Mouse (Mus musculus) hindbrain, embryonic 14.5 days (tissue): ENCODE measurements around the gene Cutc. TPM values are rescaled to one million over a fixed set of nuclear protein-coding genes. Genes with fewer than 3 reads are reported as not detected.
A peak's percentile ranks its signal among the peaks of the same experiment; 100 is the strongest.

Source experiments
- ATAC-seq: fragments of 200-750 bp; cut with Nextera tagmentation; 2 replicates; pipeline ENCODE4 v1.8.0; 2017; ENCODE audit warnings: moderate number of reproducible peaks, mild to moderate bottlenecking, moderate TSS enrichment, moderate library complexity; ENCODE audit not compliant: low FRiP score
- DNase-seq: peaks from one replicate; pipeline ENCODE4 v3.0.0-alpha.2; 2015; ENCODE audit warnings: low spot score
- H3K27ac ChIP-seq: fragments of 300-500 bp; sonication (generic); 2 replicates; pipeline ENCODE4 v1.5.1; 2014; ENCODE audit warnings: mild to moderate bottlenecking, moderate library complexity
- H3K27me3 ChIP-seq: fragments of 300-500 bp; sonication (generic); 2 replicates; pipeline ENCODE4 v1.6.1; 2014; ENCODE audit warnings: mild to moderate bottlenecking, low read length, mixed read lengths; ENCODE audit not compliant: control insufficient read depth, insufficient read depth
- H3K36me3 ChIP-seq: fragments of 300-500 bp; sonication (generic); replicated peaks from 2 replicates; pipeline ENCODE4 v1.6.1; 2014; ENCODE audit not compliant: control insufficient read depth, insufficient read depth
- H3K4me1 ChIP-seq: fragments of 300-500 bp; sonication (generic); replicated peaks from 2 replicates; pipeline ENCODE4 v1.6.1; 2014; ENCODE audit warnings: antibody characterized with exemption, low read length, mixed read lengths; ENCODE audit not compliant: control insufficient read depth, insufficient read depth
- H3K4me2 ChIP-seq: fragments of 300-500 bp; sonication (generic); replicated peaks from 2 replicates; pipeline ENCODE4 v1.6.1; 2014; ENCODE audit warnings: mild to moderate bottlenecking, moderate library complexity
- H3K4me3 ChIP-seq: fragments of 300-500 bp; sonication (generic); replicated peaks from 2 replicates; pipeline ENCODE4 v1.5.1; 2014; ENCODE audit warnings: mild to moderate bottlenecking, low read length
- H3K9ac ChIP-seq: fragments of 300-500 bp; sonication (generic); 2 replicates; pipeline ENCODE4 v1.6.1; 2014
- H3K9me3 ChIP-seq: fragments of 300-500 bp; sonication (generic); 2 replicates; pipeline ENCODE4 v1.6.1; 2016; ENCODE audit warnings: low read length; ENCODE audit not compliant: control insufficient read depth
- WGBS: fragments of 180-500 bp; shearing (Covaris S2); extraction: QIAGEN DNeasy Blood & Tissue Kit; methylation state at CpG from one replicate; pipeline ENCODE4 v1.1.7; 2014; 5-methylcytosine and 5-hydroxymethylcytosine counted together
- polyA plus RNA-seq: library from polyadenylated mRNA; unstranded; fragments of >200 nt; fragmentation: Nextera tagmentation; extraction: Ambion mirVana; gene quantifications from 2 replicates; pipeline ENCODE4 v1.2.1, GENCODE M21; 2014

Cutc gene
- polyA plus RNA-seq, 1 experiment from 2014 or later: 7.7 TPM

DNA sequence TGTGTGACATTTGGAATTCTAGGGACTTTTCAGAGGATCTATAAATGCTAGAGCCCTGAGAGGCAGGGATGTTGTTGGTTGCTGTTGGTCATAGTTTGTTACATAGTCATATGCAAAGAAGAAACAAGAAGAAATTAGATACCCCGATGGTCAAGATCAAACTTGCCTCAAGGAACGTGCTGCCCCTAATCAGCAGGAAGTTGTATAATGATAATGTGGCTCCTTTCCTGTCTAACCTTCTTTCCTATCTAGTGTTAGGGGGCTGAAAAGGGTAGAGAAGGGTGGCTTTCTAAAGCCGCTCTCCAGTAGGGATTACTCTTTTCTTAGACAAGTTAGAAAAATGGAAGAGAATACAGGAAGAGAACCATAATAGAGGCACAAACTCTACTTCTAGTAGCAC, 7.1 kb upstream of the Cutc start:
- 93% methylated on average over 3 of the region's 3 CpGs for WGBS
- Histone ChIP-seq H3K27ac (no peak overlapping the region), H3K36me3 (peaks cover 91% of the 10 kb centered on the region), H3K4me2 (no peak overlapping the region), H3K9ac (no peak overlapping the region), H3K27me3 (no peaks in the 10 kb centered on the region), H3K4me1 (no peaks in the 10 kb centered on the region), H3K9me3 (no peaks in the 10 kb centered on the region), H3K4me3 (no peak overlapping the region)
- no peak for ATAC-seq
- no peak for DNase-seq

DNA sequence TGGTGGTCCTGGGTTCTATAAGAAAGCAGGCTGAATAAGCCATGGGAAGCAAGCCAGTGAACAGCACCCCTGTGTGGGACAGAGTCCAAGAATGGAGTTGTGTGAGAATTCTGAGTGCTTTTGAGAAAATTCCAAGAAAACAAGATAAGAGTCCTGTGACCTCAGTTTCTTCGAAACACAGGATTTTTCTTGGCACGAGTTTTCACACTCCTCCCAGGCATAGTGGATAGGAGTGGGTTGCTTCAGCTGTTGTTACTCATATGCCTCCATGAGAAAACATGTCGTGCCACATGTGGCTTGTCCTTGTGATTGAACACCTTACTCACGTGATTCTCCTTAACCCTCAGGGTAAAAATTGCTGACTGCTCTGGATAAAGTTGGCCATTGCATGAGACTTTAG, 4.9 kb upstream of the Cutc start:
- peaks cover 74% of the 10 kb centered on the region for H3K36me3 ChIP-seq
- no peak overlapping the region for H3K27ac ChIP-seq
- H3K4me3 ChIP-seq: no peak overlapping the region
- DNase-seq (no peak), ATAC-seq (no peak)
- H3K4me1 ChIP-seq: 0 out of 2 replicates have a peak, but pooled peaks cover 4% of the 10 kb centered on the region
- H3K27me3 ChIP-seq: no peaks in the 10 kb centered on the region
- H3K4me2 ChIP-seq: no peak overlapping the region
- H3K9me3 ChIP-seq: no peaks in the 10 kb centered on the region
- H3K9ac ChIP-seq: no peak overlapping the region
- WGBS: 93% methylated on average over 4 of the region's 4 CpGs

DNA sequence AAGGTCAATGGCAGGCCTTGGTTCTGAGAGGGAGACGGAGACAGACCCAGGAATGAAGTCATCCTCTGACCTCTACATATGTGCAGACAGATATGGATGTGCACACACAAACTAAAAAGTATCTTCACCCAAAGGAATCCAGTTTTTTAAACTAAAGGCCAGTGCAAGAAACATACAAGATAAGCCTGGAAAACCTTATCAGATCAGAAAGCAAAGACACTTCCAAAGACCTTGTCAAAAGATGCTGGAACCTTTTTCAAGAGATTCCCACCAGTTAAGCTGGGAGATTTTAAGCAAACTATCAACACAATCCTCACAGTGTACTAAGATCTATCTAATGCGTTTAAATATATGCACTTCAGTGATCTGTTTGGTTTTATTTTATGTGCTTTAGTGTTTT, 2.8 kb upstream of the Cutc start:
- no peak for DNase-seq
- H3K27me3 ChIP-seq: no peaks in the 10 kb centered on the region
- no peaks in the 10 kb centered on the region for H3K9me3 ChIP-seq
- WGBS: 97% methylated on average over 2 of the region's 2 CpGs
- H3K4me3 ChIP-seq: no peak overlapping the region
- peaks cover 56% of the 10 kb centered on the region for H3K36me3 ChIP-seq
- no peak overlapping the region for H3K4me2 ChIP-seq
- no peak overlapping the region for H3K27ac ChIP-seq
- H3K4me1 ChIP-seq: peaks cover 4% of the 10 kb centered on the region; the same call in 1 of the 2 replicates
- ATAC-seq: no peak
- no peak overlapping the region for H3K9ac ChIP-seq

DNA sequence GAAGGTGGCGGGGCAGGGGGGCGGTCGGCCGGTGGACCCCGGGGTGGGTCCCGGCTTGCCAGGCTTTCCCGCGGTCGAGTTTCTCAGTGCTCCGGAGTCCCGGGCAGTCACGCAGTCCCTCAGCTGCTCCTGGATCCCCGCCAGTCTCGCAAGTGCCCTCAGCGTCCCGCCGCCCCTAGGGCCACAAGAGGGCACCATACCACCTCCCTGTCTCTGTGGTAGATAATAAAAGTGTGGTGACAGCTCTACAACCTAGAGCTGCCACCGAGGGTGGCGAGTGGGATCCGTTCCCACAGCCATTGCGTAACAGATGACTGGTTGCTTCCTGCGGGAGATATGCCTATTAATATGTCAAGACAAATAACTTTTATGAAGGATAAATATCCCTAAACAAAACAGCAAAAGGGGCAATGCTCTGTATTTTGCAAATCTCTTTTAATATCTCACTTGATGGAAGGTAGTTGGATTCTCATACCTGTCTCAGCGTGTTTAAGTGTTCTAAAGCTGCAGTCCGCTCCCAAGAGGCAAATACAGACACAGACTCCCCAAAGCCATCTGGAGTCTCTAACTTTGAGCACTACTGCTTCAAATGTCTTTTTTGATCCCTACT, 535 bp downstream of the Cutc start:
- Histone ChIP-seq H3K9me3 (no peaks in the 10 kb centered on the region), H3K27ac (peak overlapping the region; percentile 92), H3K4me2 (peak overlapping the region; percentile 68), H3K4me3 (peak overlapping the region; percentile 67), H3K36me3 (peaks cover 23% of the 10 kb centered on the region), H3K4me1 (peaks cover 4% of the 10 kb centered on the region; the same call in 1 of the 2 replicates), H3K27me3 (no peaks in the 10 kb centered on the region), H3K9ac (peak overlapping the region; percentile 79)
- peak; percentile 80 for DNase-seq
- peak; percentile 87 for ATAC-seq
- WGBS: 3% methylated on average over 20 of the region's 24 CpGs

DNA sequence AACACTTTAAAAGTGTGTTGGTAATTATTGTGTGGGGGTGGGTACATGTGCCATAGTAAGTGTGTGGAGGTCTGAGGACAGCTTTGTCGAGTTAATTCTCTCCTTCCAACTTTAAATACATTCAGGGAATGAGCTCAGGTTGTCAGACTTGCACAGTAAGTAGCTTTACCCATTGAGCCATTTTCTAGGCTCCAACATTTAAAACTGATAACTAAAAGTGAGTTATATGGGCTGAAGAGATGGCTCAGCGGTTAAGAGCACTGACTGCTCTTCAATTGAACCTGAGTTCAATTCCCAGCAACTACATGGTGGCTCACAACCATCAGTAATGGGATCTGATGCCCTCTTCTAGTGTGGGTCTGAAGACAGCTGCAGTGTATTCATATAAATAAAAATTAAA, 1.4 kb downstream of the Cutc start:
- H3K9ac ChIP-seq: no peak overlapping the region
- H3K9me3 ChIP-seq: no peaks in the 10 kb centered on the region
- H3K27ac ChIP-seq: no peak overlapping the region
- DNase-seq: no peak
- no peaks in the 10 kb centered on the region for H3K27me3 ChIP-seq
- ATAC-seq: no peak
- 80% methylated on average over 2 of the region's 2 CpGs for WGBS
- peaks cover 4% of the 10 kb centered on the region; the same call in 1 of the 2 replicates for H3K4me1 ChIP-seq
- H3K4me3 ChIP-seq: no peak overlapping the region
- peaks cover 14% of the 10 kb centered on the region for H3K36me3 ChIP-seq
- H3K4me2 ChIP-seq: no peak overlapping the region

DNA sequence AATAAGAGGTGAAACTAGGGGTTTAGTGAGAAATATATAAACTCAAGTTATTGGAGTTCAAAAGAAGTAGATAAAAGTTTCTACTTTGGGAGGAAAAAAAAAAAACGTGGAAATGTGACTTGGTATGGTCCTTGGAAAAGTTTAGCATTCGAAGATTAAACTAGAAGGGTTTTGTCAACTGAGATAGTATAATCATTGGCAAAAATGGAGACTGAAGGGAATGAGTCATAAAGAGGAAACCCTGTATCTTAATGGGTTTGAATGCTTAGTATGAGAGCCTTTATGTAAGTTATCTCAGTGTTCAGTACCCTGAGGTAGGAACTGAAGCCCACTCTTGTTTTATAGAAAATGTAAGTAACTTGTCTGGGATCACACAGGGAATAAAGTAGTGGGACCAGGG, 2.1 kb downstream of the Cutc start:
- H3K9ac ChIP-seq: no peak overlapping the region
- 77% methylated on average over 2 of the region's 2 CpGs for WGBS
- H3K36me3 ChIP-seq: peaks cover 9% of the 10 kb centered on the region
- H3K9me3 ChIP-seq: no peaks in the 10 kb centered on the region
- H3K4me2 ChIP-seq: no peak overlapping the region
- no peak overlapping the region for H3K4me3 ChIP-seq
- H3K4me1 ChIP-seq: peaks cover 4% of the 10 kb centered on the region; the same call in 1 of the 2 replicates
- no peak overlapping the region for H3K27ac ChIP-seq
- ATAC-seq: no peak
- no peaks in the 10 kb centered on the region for H3K27me3 ChIP-seq
- DNase-seq: no peak

DNA sequence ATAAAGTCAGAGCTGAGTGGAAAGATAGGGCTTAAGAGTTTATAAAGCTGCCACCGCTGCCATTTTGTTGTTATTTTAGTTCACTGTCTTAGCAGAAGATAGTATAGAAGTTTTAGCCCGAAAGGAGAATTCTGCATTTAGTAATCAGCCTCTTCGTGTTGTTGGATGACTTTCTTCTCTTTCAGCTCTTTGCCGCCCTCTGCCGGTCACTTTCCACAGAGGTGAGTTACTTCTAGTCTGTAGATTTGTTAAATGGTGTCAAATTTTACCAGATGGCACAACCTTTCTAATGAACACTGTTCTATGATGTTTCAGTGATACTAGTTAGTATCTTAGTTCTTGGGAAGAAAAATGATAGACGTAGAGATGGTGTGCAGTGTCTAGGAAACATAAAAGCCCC, 7.7 kb downstream of the Cutc start:
- DNase-seq (peak; percentile 81), ATAC-seq (no peak)
- Histone ChIP-seq H3K27ac (no peak overlapping the region), H3K27me3 (no peaks in the 10 kb centered on the region), H3K9me3 (no peaks in the 10 kb centered on the region), H3K9ac (no peak overlapping the region), H3K36me3 (no peaks in the 10 kb centered on the region), H3K4me3 (no peak overlapping the region), H3K4me1 (no peaks in the 10 kb centered on the region), H3K4me2 (no peak overlapping the region)
- WGBS: 21% methylated on average over 6 of the region's 6 CpGs

DNA sequence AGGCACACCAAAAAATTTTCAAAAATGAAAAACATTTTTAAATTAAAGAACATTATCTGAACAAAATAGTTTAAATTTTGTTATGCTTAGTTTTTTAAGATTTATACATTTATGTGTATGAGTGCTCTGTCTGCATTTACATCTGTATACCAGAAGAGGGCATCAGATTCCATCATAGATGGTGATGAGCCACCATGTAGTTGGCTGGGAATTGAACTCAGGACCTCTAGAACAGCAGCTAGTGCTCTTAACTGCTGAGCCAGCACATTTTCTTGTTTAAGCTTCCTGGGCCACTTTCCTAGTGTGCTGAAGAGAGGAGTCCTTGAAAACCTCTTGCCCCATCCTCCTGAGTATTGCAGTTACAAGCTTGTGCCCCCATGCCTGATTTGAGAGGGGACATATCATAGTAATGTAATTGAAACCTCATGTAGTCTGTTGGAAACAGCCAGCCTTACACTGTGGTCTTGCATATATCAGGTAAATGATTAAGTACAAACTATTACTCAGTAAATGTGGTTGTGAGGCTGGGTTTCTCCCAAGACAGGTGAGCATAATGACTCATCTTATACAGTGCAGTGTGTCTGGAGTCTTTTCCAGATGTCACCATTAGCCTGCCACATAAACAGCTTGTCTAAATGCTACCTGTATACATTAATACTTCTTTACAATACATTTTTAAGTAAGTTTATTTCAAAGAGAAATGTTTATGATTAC, 8.9 kb downstream of the Cutc start:
- Histone ChIP-seq H3K36me3 (no peaks in the 10 kb centered on the region), H3K9ac (no peak overlapping the region), H3K4me2 (no peak overlapping the region), H3K27me3 (no peaks in the 10 kb centered on the region), H3K27ac (no peak overlapping the region), H3K4me1 (no peaks in the 10 kb centered on the region), H3K4me3 (no peak overlapping the region), H3K9me3 (no peaks in the 10 kb centered on the region)
- ATAC-seq: no peak
- DNase-seq: no peak

DNA sequence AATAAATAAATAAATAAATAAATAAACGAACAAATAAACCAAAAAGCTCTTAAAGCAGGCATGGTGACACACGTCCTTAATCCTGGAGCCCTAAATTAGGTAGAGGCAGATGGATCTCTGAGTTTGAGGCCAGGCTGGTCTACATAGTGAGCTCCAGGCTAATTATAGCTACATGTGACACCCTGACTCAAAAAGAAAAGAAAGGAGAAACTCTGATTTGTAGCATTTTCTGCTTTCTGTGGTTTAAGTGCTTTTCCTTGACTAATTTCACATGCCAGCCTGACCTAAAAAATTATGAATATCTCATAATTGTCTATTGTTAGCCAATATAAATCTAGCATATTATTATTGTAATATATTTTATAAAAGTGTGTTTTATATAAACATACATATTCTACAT, 9.6 kb downstream of the Cutc start:
- ATAC-seq (no peak), DNase-seq (no peak)
- no peak overlapping the region for H3K27ac ChIP-seq
- no peak overlapping the region for H3K4me2 ChIP-seq
- no peaks in the 10 kb centered on the region for H3K9me3 ChIP-seq
- WGBS: 86% methylated on average over 2 of the region's 2 CpGs
- no peak overlapping the region for H3K9ac ChIP-seq
- no peak overlapping the region for H3K4me3 ChIP-seq
- H3K4me1 ChIP-seq: no peaks in the 10 kb centered on the region
- no peaks in the 10 kb centered on the region for H3K36me3 ChIP-seq
- no peaks in the 10 kb centered on the region for H3K27me3 ChIP-seq
